Mouse (Mus musculus) limb, embryonic 10.5 days (tissue): Measurements from ENCODE around the gene Mgat4d. TPM values are rescaled to one million over a fixed set of nuclear protein-coding genes. Genes with fewer than 3 reads are reported as not detected.

Experiments used
- DNase-seq: peaks from one replicate; pipeline ENCODE4 v3.0.0-alpha.2; 2017; ENCODE audit warnings: low spot score
- H3K27ac ChIP-seq: fragments of 300-500 bp; sonication (generic); 2 replicates; pipeline ENCODE4 v1.5.1; 2016; ENCODE audit warnings: mild to moderate bottlenecking
- H3K27me3 ChIP-seq: fragments of 300-500 bp; sonication (generic); 2 replicates; pipeline ENCODE4 v1.6.1; 2016; ENCODE audit warnings: low read depth, mild to moderate bottlenecking; ENCODE audit not compliant: poor library complexity, severe bottlenecking
- H3K36me3 ChIP-seq: fragments of 300-500 bp; sonication (generic); 2 replicates; pipeline ENCODE4 v1.6.1; 2016; ENCODE audit warnings: mild to moderate bottlenecking, moderate library complexity
- H3K4me1 ChIP-seq: fragments of 300-500 bp; sonication (generic); 2 replicates; pipeline ENCODE4 v1.6.1; 2016
- H3K4me3 ChIP-seq: fragments of 300-500 bp; sonication (generic); 2 replicates; pipeline ENCODE4 v1.5.1; 2016; ENCODE audit warnings: mild to moderate bottlenecking, moderate library complexity
- H3K9me3 ChIP-seq: fragments of 300-500 bp; sonication (generic); replicated peaks from 2 replicates; pipeline ENCODE4 v1.6.1; 2016; ENCODE audit warnings: mild to moderate bottlenecking
- WGBS: fragments of 180-500 bp; shearing (Covaris S2); methylation state at CpG from one replicate; pipeline ENCODE4 v1.1.7; 2016; 5-methylcytosine and 5-hydroxymethylcytosine counted together
- polyA plus RNA-seq: library from polyadenylated mRNA; unstranded; fragments of >200 nt; fragmentation: Nextera tagmentation; extraction: Ambion mirVana; gene quantifications from 2 replicates; pipeline ENCODE4 v1.2.1, GENCODE M21; 2016

Gene Mgat4d
- polyA plus RNA-seq, 1 experiment from 2014 or later: not detected

DNA sequence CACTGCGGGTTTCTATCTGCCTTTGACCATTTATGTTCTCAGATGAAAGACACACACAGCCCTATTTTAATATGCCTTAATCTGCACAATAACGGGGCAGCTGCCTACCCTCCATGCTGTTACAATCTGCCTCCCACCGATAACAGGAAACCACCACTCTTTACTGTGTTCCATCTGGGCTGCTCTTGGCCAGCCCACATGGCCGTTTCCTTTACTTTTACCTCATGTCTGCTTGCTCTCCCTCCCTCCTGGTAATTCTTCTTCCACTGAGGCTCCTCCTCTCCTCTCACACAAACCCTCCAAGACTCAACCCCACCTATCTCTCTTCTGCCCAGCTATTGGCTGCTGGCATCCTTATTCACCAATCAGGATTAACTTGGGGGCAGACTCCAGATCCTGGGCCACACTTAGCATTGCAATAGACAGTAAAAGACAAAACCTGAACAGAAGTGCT, 80.8 kb downstream of the Mgat4d start:
- no peaks in the 10 kb centered on the region for H3K9me3 ChIP-seq
- H3K27me3 ChIP-seq: no peaks in the 10 kb centered on the region
- DNase-seq: no peak
- 68% methylated on average over 4 of the region's 4 CpGs for WGBS
- H3K4me3 ChIP-seq: no peak overlapping the region
- no peak overlapping the region for H3K27ac ChIP-seq
- H3K4me1 ChIP-seq: no peaks in the 10 kb centered on the region
- H3K36me3 ChIP-seq: peaks cover 15% of the 10 kb centered on the region

Other genes with a start within 250 kb of the Mgat4d start
- 1.1 and 1.7 TPM in 2 replicates for gene Tbc1d9, start 183.1 kb upstream of the Mgat4d start, polyA plus RNA-seq
- gene Gm10645, start 182.3 kb upstream of the Mgat4d start, polyA plus RNA-seq: 0.60 and 1.3 TPM in 2 replicates
- not detected in 2 replicates for gene Ucp1, start 58.1 kb upstream of the Mgat4d start, polyA plus RNA-seq
- 18.1 and 23.4 TPM in 2 replicates for gene Elmod2, start 16.0 kb upstream of the Mgat4d start, polyA plus RNA-seq
- gene Clgn, start 41.4 kb downstream of the Mgat4d start, polyA plus RNA-seq: 1.5 and 2.0 TPM in 2 replicates
- gene Scoc, start 109.9 kb downstream of the Mgat4d start, polyA plus RNA-seq: 97.0 and 97.6 TPM in 2 replicates
- gene Olfr370, start 187.3 kb downstream of the Mgat4d start, polyA plus RNA-seq: not detected in 2 replicates
- 316 and 317 TPM in 2 replicates for gene Ndufb7, start 218.2 kb downstream of the Mgat4d start, polyA plus RNA-seq